Mouse (Mus musculus) cortical plate, adult 2 months (tissue): Measurements from ENCODE around the gene Ttc30a1. TPM values are rescaled to one million over a fixed set of nuclear protein-coding genes. Genes with fewer than 3 reads are reported as not detected.
A peak's percentile ranks its signal among the peaks of the same experiment; 100 is the strongest.
"Not testable (repeated sequence)": the region's sequence is repeated elsewhere in the genome, so short reads cannot be mapped to it uniquely, and the experiment has no call there.

ENCODE experiments used
- H3K27ac ChIP-seq: fragments of 200-500 bp; 2 replicates; pipeline ENCODE4 v1.5.1; 2012; ENCODE audit warnings: low read length, control low read depth, inconsistent platforms; ENCODE audit not compliant: insufficient read depth
- H3K4me1 ChIP-seq: fragments of 200-500 bp; 2 replicates; pipeline ENCODE4 v1.6.1; 2011; ENCODE audit warnings: low read length; ENCODE audit not compliant: control insufficient read depth, insufficient read depth
- H3K4me3 ChIP-seq: fragments of 200-500 bp; 2 replicates; pipeline ENCODE4 v1.5.1; 2011; ENCODE audit warnings: mild to moderate bottlenecking, low read length, control low read depth; ENCODE audit not compliant: insufficient read depth
- CTCF ChIP-seq: fragments of 200-500 bp; IDR thresholded peaks from 2 replicates; pipeline ENCODE4 v1.5.1; 2011; ENCODE audit warnings: mild to moderate bottlenecking, control low read depth, low read length; ENCODE audit not compliant: insufficient read depth; ENCODE audit errors: extremely low read depth
- POLR2A ChIP-seq: fragments of 200-500 bp; IDR thresholded peaks from 2 replicates; pipeline ENCODE4 v1.6.1; 2011; ENCODE audit warnings: mild to moderate bottlenecking, low read length, control low read depth; ENCODE audit not compliant: insufficient read depth; ENCODE audit errors: extremely low read depth
- polyA plus RNA-seq: library from polyadenylated mRNA; depleted of rRNA; stranded (reverse); fragments of >200 nt; gene quantifications from 2 replicates; pipeline ENCODE4 v1.2.3, GENCODE M21; 2012

Ttc30a1 gene
- polyA plus RNA-seq, 1 experiment: 3.0 TPM

GRCm38 (mm10) chr2:75987739-75988138 is 6.0 kb upstream of the Ttc30a1 start:
- Histone ChIP-seq H3K4me1 (no peaks in the 10 kb centered on the region; the same call in 1 of the 2 replicates), H3K27ac (no peak overlapping the region), H3K4me3 (no peak overlapping the region)
- TF ChIP-seq POLR2A (no peak), CTCF (no peak)

- Histone ChIP-seq H3K27ac (no peak overlapping the region), H3K4me3 (no peak overlapping the region), H3K4me1 (no peaks in the 10 kb centered on the region; the same call in 1 of the 2 replicates)
- TF ChIP-seq CTCF: peak; percentile 97
- no peak for TF ChIP-seq POLR2A
Measured at GRCm38 (mm10) chr2:75985124-75985523, 3.4 kb upstream of the Ttc30a1 start.

GRCm38 (mm10) chr2:75983847-75984246 is 2.1 kb upstream of the Ttc30a1 start:
- Histone ChIP-seq H3K27ac (no peak overlapping the region), H3K4me3 (no peak overlapping the region), H3K4me1 (no peaks in the 10 kb centered on the region; the same call in 1 of the 2 replicates)
- TF ChIP-seq POLR2A (no peak), CTCF (no peak)

- no peak overlapping the region for H3K27ac ChIP-seq
- TF ChIP-seq POLR2A (no peak), CTCF (no peak)
- H3K4me3 ChIP-seq: no peak overlapping the region
- H3K4me1 ChIP-seq: no peaks in the 10 kb centered on the region
Measured at GRCm38 (mm10) chr2:75983091-75983490, 1.3 kb upstream of the Ttc30a1 start.

GRCm38 (mm10) chr2:75982626-75983025 is 859 bp upstream of the Ttc30a1 start:
- H3K4me1 ChIP-seq: no peaks in the 10 kb centered on the region
- TF ChIP-seq CTCF: no peak
- H3K27ac ChIP-seq: no peak overlapping the region
- H3K4me3 ChIP-seq: no peak overlapping the region

- H3K4me3 ChIP-seq: peak overlapping the region; percentile 37; the same call in 1 of the 2 replicates
- H3K27ac ChIP-seq, H3K4me1 ChIP-seq: not testable (repeated sequence)
Measured at GRCm38 (mm10) chr2:75980933-75981439, 781 bp downstream of the Ttc30a1 start.

- H3K4me3 ChIP-seq, H3K4me1 ChIP-seq, H3K27ac ChIP-seq: not testable (repeated sequence)
Measured at GRCm38 (mm10) chr2:75977752-75978368, 3.9 kb downstream of the Ttc30a1 start, which contains the start of gene Ttc30a2. TSS of gene Ttc30a2 (minus strand) at chr2:75978170.

GRCm38 (mm10) chr2:75976070-75976469 is 5.7 kb downstream of the Ttc30a1 start:
- not testable (repeated sequence) for H3K4me3 ChIP-seq, H3K27ac ChIP-seq, H3K4me1 ChIP-seq

GRCm38 (mm10) chr2:75974131-75974530 is 7.6 kb downstream of the Ttc30a1 start:
- H3K27ac ChIP-seq: no peak overlapping the region
- H3K4me1 ChIP-seq: no peaks in the 10 kb centered on the region
- H3K4me3 ChIP-seq: no peak overlapping the region
- TF ChIP-seq CTCF: no peak
- no peak for TF ChIP-seq POLR2A

GRCm38 (mm10) chr2:75964972-75965371 is 16.8 kb downstream of the Ttc30a1 start:
- TF ChIP-seq POLR2A (no peak), CTCF (peak; percentile 55)
- H3K27ac ChIP-seq: no peak overlapping the region

GRCm38 (mm10) chr2:75964512-75964911 is 17.3 kb downstream of the Ttc30a1 start:
- Histone ChIP-seq H3K4me1 (no peaks in the 10 kb centered on the region), H3K27ac (no peak overlapping the region), H3K4me3 (no peak overlapping the region)
- peak; percentile 60 for TF ChIP-seq CTCF
- TF ChIP-seq POLR2A: no peak

More at GRCm38 (mm10) chr2:75964972-75965371, 16.8 kb downstream of the Ttc30a1 start:
- H3K4me3 ChIP-seq: no peak overlapping the region
- H3K4me1 ChIP-seq: no peaks in the 10 kb centered on the region
